Mouse (Mus musculus): ENCODE data around the gene Enox1. TPM values are rescaled to one million over a fixed set of nuclear protein-coding genes. Genes with fewer than 3 reads are reported as not detected.

Gene Enox1
- polyA plus RNA-seq, 1 experiment, result 3.1 TPM

GRCm38 (mm10) chr14:77567120-77567519, 410.6 kb downstream of the Enox1 start:
- Histone ChIP-seq H3ac (ENCODE audit: control insufficient read depth, insufficient read length) (no peak overlapping the region), H3K4me2 (ENCODE audit: low read depth) (no peak overlapping the region), H3K79me2 (ENCODE audit: control insufficient read depth, insufficient read depth) (no peaks in the 10 kb centered on the region), H3K4me3 (no peak overlapping the region), H3K27me3 (ENCODE audit: control insufficient read depth, insufficient read depth, insufficient read length) (no peaks in the 10 kb centered on the region), H3K36me3 (ENCODE audit: control insufficient read depth, insufficient read depth) (no peaks in the 10 kb centered on the region)
- TF ChIP-seq E2F4 (IDR thresholded peaks at IDR 0.05; ENCODE audit: insufficient read depth) (no peak), MYOG (IDR thresholded peaks at IDR 0.05; ENCODE audit: control insufficient read depth in 1 of 3, insufficient read depth in 1 of 3, insufficient read length in 2 of 3, low read depth in 2 of 3) (peak in 1 of 3 experiments; percentile 23), MYOD1 (IDR thresholded peaks at IDR 0.05; ENCODE audit: control insufficient read depth in 1 of 3, insufficient read length in 2 of 3, low read depth in 2 of 3) (peak in 1 of 3 experiments; percentile 54)

GRCm38 (mm10) chr14:77574436-77574835, 417.9 kb downstream of the Enox1 start:
- no peak for TF ChIP-seq TCF12 (IDR thresholded peaks at IDR 0.05; ENCODE audit: insufficient read depth, poor library complexity, severe bottlenecking)
- no peak for TF ChIP-seq MAX (IDR thresholded peaks at IDR 0.05; ENCODE audit: low read depth)
- TF ChIP-seq SRF (IDR thresholded peaks at IDR 0.05; ENCODE audit: control insufficient read depth, insufficient read length, low read depth), result no peak
- TF ChIP-seq E2F4 (IDR thresholded peaks at IDR 0.05; ENCODE audit: insufficient read depth), result no peak
- TF ChIP-seq CEBPB (IDR thresholded peaks at IDR 0.05; ENCODE audit: insufficient read depth, poor library complexity, severe bottlenecking), result no peak
- TF ChIP-seq POLR2A (IDR thresholded peaks at IDR 0.05; ENCODE audit: insufficient read length, low read depth), result no peak
- no peak for TF ChIP-seq MYOD1 (IDR thresholded peaks at IDR 0.05; ENCODE audit: control insufficient read depth in 1 of 3, insufficient read length in 2 of 3, low read depth in 2 of 3)
- no peak for TF ChIP-seq USF1 (IDR thresholded peaks at IDR 0.05; ENCODE audit: low read depth)
- no peak for TF ChIP-seq TCF3 (IDR thresholded peaks at IDR 0.05; ENCODE audit: insufficient read length, low read depth)
- no peak for TF ChIP-seq REST (IDR thresholded peaks at IDR 0.05; ENCODE audit: insufficient read depth, insufficient read length)
- no peak for TF ChIP-seq POLR2AphosphoS2 (IDR thresholded peaks at IDR 0.05; ENCODE audit: insufficient read length, low read depth)
- no peak for TF ChIP-seq MYOG (IDR thresholded peaks at IDR 0.05; ENCODE audit: control insufficient read depth in 1 of 3, insufficient read depth in 1 of 3, insufficient read length in 2 of 3, low read depth in 2 of 3)
- no peaks in the 10 kb centered on the region for H3K27me3 ChIP-seq (ENCODE audit: control insufficient read depth, insufficient read depth, insufficient read length)
- H3K36me3 ChIP-seq (ENCODE audit: control insufficient read depth, insufficient read depth), result no peaks in the 10 kb centered on the region
- no peaks in the 10 kb centered on the region for H3K79me2 ChIP-seq (ENCODE audit: control insufficient read depth, insufficient read depth)
- no peak overlapping the region for H3K4me3 ChIP-seq
- no peak overlapping the region for H3K4me2 ChIP-seq (ENCODE audit: low read depth)
- H3ac ChIP-seq (ENCODE audit: control insufficient read depth, insufficient read length), result no peak overlapping the region

- Histone ChIP-seq H3K27me3 (ENCODE audit: control insufficient read depth, insufficient read depth, insufficient read length) (no peaks in the 10 kb centered on the region), H3K4me2 (ENCODE audit: low read depth) (no peak overlapping the region), H3K79me2 (ENCODE audit: control insufficient read depth, insufficient read depth) (no peaks in the 10 kb centered on the region), H3ac (ENCODE audit: control insufficient read depth, insufficient read length) (no peak overlapping the region), H3K36me3 (ENCODE audit: control insufficient read depth, insufficient read depth) (no peaks in the 10 kb centered on the region), H3K4me3 (no peak overlapping the region)
- TF ChIP-seq E2F4 (IDR thresholded peaks at IDR 0.05; ENCODE audit: insufficient read depth) (no peak), TCF12 (IDR thresholded peaks at IDR 0.05; ENCODE audit: insufficient read depth, poor library complexity, severe bottlenecking) (no peak), POLR2AphosphoS2 (IDR thresholded peaks at IDR 0.05; ENCODE audit: insufficient read length, low read depth) (no peak), REST (IDR thresholded peaks at IDR 0.05; ENCODE audit: insufficient read depth, insufficient read length) (no peak), CEBPB (IDR thresholded peaks at IDR 0.05; ENCODE audit: insufficient read depth, poor library complexity, severe bottlenecking) (no peak), MYOD1 (IDR thresholded peaks at IDR 0.05; ENCODE audit: control insufficient read depth in 1 of 3, insufficient read length in 2 of 3, low read depth in 2 of 3) (no peak), SRF (IDR thresholded peaks at IDR 0.05; ENCODE audit: control insufficient read depth, insufficient read length, low read depth) (no peak), MAX (IDR thresholded peaks at IDR 0.05; ENCODE audit: low read depth) (no peak), USF1 (IDR thresholded peaks at IDR 0.05; ENCODE audit: low read depth) (no peak), POLR2A (IDR thresholded peaks at IDR 0.05; ENCODE audit: insufficient read length, low read depth) (no peak)
Observed at GRCm38 (mm10) chr14:77576411-77576810, 419.8 kb downstream of the Enox1 start.

GRCm38 (mm10) chr14:77577481-77578251, 421.1 kb downstream of the Enox1 start:
- Histone ChIP-seq H3K27me3 (ENCODE audit: control insufficient read depth, insufficient read depth, insufficient read length) (no peaks in the 10 kb centered on the region), H3K4me2 (ENCODE audit: low read depth) (no peak overlapping the region), H3K79me2 (ENCODE audit: control insufficient read depth, insufficient read depth) (no peaks in the 10 kb centered on the region), H3K36me3 (ENCODE audit: control insufficient read depth, insufficient read depth) (no peaks in the 10 kb centered on the region), H3K4me3 (no peak overlapping the region), H3ac (ENCODE audit: control insufficient read depth, insufficient read length) (no peak overlapping the region)
- no peak for TF ChIP-seq E2F4 (IDR thresholded peaks at IDR 0.05; ENCODE audit: insufficient read depth)
- TF ChIP-seq POLR2A (IDR thresholded peaks at IDR 0.05; ENCODE audit: insufficient read length, low read depth), result no peak

- no peak for TF ChIP-seq POLR2AphosphoS2 (IDR thresholded peaks at IDR 0.05; ENCODE audit: insufficient read length, low read depth)
- TF ChIP-seq TCF3 (IDR thresholded peaks at IDR 0.05; ENCODE audit: insufficient read length, low read depth), result no peak
- no peak for TF ChIP-seq TCF12 (IDR thresholded peaks at IDR 0.05; ENCODE audit: insufficient read depth, poor library complexity, severe bottlenecking)
- TF ChIP-seq MYOG (IDR thresholded peaks at IDR 0.05; ENCODE audit: control insufficient read depth in 1 of 3, insufficient read depth in 1 of 3, insufficient read length in 2 of 3, low read depth in 2 of 3), result no peak
- TF ChIP-seq E2F4 (IDR thresholded peaks at IDR 0.05; ENCODE audit: insufficient read depth), result no peak
- TF ChIP-seq SRF (IDR thresholded peaks at IDR 0.05; ENCODE audit: control insufficient read depth, insufficient read length, low read depth), result no peak
- TF ChIP-seq USF1 (IDR thresholded peaks at IDR 0.05; ENCODE audit: low read depth), result no peak
- TF ChIP-seq CEBPB (IDR thresholded peaks at IDR 0.05; ENCODE audit: insufficient read depth, poor library complexity, severe bottlenecking), result no peak
- no peak for TF ChIP-seq POLR2A (IDR thresholded peaks at IDR 0.05; ENCODE audit: insufficient read length, low read depth)
- TF ChIP-seq MAX (IDR thresholded peaks at IDR 0.05; ENCODE audit: low read depth), result no peak
- no peak overlapping the region for H3K4me3 ChIP-seq
- no peak overlapping the region for H3ac ChIP-seq (ENCODE audit: control insufficient read depth, insufficient read length)
Observed at GRCm38 (mm10) chr14:77578355-77578754, 421.8 kb downstream of the Enox1 start.

More at GRCm38 (mm10) chr14:77578355-77578754, 421.8 kb downstream of the Enox1 start:
- Histone ChIP-seq H3K36me3 (ENCODE audit: control insufficient read depth, insufficient read depth) (no peaks in the 10 kb centered on the region), H3K27me3 (ENCODE audit: control insufficient read depth, insufficient read depth, insufficient read length) (no peaks in the 10 kb centered on the region), H3K4me2 (ENCODE audit: low read depth) (no peak overlapping the region), H3K79me2 (ENCODE audit: control insufficient read depth, insufficient read depth) (no peaks in the 10 kb centered on the region)

Data from myocyte (in vitro differentiated cells).